12 mouse cellular contexts compared by ENCODE assay signal in genomic region chr4:125651676-125652246, GRCm38 (mm10).
A peak's percentile ranks its signal among the peaks of the same experiment; 100 is the strongest.
DNase-seq lines count a peak whose midpoint lies in the region; ATAC-seq lines count a peak whose summit lies in the region.
"Had no signal": no experiment of that assay in that cellular context is flagged by ENCODE, and none has a peak within 500 bp of the region (broad histone marks: within the 10 kb centered on the region; RNA-seq: fewer than 3 reads in every experiment).

No protein-coding gene starts in this region.

- H3K4me2 ChIP-seq in kidney, embryonic 15.5 days, result peak overlapping the region; percentile 27
- no peak overlapping the region for H3K4me2 ChIP-seq in midbrain, embryonic 16.5 days (ENCODE audit: low read length)

- peaks cover 27% of the 10 kb centered on the region for H3K4me1 ChIP-seq in kidney, embryonic 15.5 days
- H3K4me1 ChIP-seq in midbrain, embryonic 16.5 days (ENCODE audit: control insufficient read depth, insufficient read depth, low read length), result peaks cover 11% of the 10 kb centered on the region

- no peaks in the 10 kb centered on the region for H3K36me3 ChIP-seq in kidney, embryonic 15.5 days
- H3K36me3 ChIP-seq in midbrain, embryonic 16.5 days (ENCODE audit: control insufficient read depth, insufficient read depth, low read length), result no peaks in the 10 kb centered on the region; the same call in 1 of the 2 replicates
- H3K36me3 ChIP-seq: G1E had no signal

- no peak for DNase-seq in kidney, adult 11 months
- peak; percentile 61 for DNase-seq in WW6 (ENCODE audit: low read depth, low spot score)
- peak; percentile 32 for DNase-seq in forelimb bud, embryonic 11.5 days (ENCODE audit: low read depth, low spot score)
- no peak for DNase-seq in urinary bladder, postnatal 36 days (ENCODE audit: low spot score in 2 of 2)
- no peak for DNase-seq in adipocyte (ENCODE audit: low spot score)
- DNase-seq in lung, adult 18-20 months, result no peak
- DNase-seq: left cerebral cortex, postnatal 4 days; thymus, postnatal 4 days had no signal

- WGBS in kidney, embryonic 15.5 days, result 38% methylated on average over 24 of the region's 24 CpGs
- WGBS in midbrain, embryonic 16.5 days, result 36% methylated on average over 24 of the region's 24 CpGs

- peak; percentile 81 for ATAC-seq in kidney, embryonic 15.5 days (replicated peaks; ENCODE audit: low FRiP score)
- ATAC-seq in midbrain, embryonic 16.5 days, result peak; percentile 38; the same call in 1 of the 2 replicates

- no peak overlapping the region for H3K4me3 ChIP-seq in kidney, embryonic 15.5 days (replicated peaks)
- no peak overlapping the region for H3K4me3 ChIP-seq in midbrain, embryonic 16.5 days (ENCODE audit: low read depth, low read length)

- no peak overlapping the region for H3K27ac ChIP-seq in kidney, embryonic 15.5 days
- H3K27ac ChIP-seq in midbrain, embryonic 16.5 days (ENCODE audit: low read length), result peak overlapping the region; percentile 58; the same call in 1 of the 2 replicates
- H3K27ac ChIP-seq: macrophage had no signal

- H3K9me3 ChIP-seq in kidney, embryonic 15.5 days (replicated peaks), result no peaks in the 10 kb centered on the region
- H3K9me3 ChIP-seq in midbrain, embryonic 16.5 days (replicated peaks; ENCODE audit: control insufficient read depth, low read length, poor library complexity, severe bottlenecking), result no peaks in the 10 kb centered on the region

- H3K9ac ChIP-seq in kidney, embryonic 15.5 days, result no peak overlapping the region
- peak overlapping the region; percentile 46; the same call in 1 of the 2 replicates for H3K9ac ChIP-seq in midbrain, embryonic 16.5 days (ENCODE audit: low read depth, low read length)

- H3K27me3 ChIP-seq in kidney, embryonic 15.5 days, result 0 out of 2 replicates have a peak, but pooled peaks cover 7% of the 10 kb centered on the region
- H3K27me3 ChIP-seq in midbrain, embryonic 16.5 days (ENCODE audit: control insufficient read depth, insufficient read depth, low read depth, low read length), result no peaks in the 10 kb centered on the region

Comparison
In these comparisons a context has a peak if more than half of its experiments do, and no peak if none do; other contexts are left out.
1. DNase-seq: peak in WW6 (single experiment) and forelimb bud, embryonic 11.5 days (single experiment); none in kidney, adult 11 months (single experiment), urinary bladder, postnatal 36 days (0 of 2), adipocyte (single experiment) and lung, adult 18-20 months (0 of 2).